ENCODE assay signal across 17 mouse cellular contexts in genomic region chr15:96652531-96652930, GRCm38 (mm10). TPM values are rescaled to one million over a fixed set of nuclear protein-coding genes. Genes with fewer than 3 reads are reported as not detected.
DNase-seq lines count a peak whose midpoint lies in the region; ATAC-seq lines count a peak whose summit lies in the region.
"Had no signal": no experiment of that assay in that cellular context is flagged by ENCODE, and none has a peak within 500 bp of the region (broad histone marks: within the 10 kb centered on the region; RNA-seq: fewer than 3 reads in every experiment).

No protein-coding gene starts in this region.

- DNase-seq in forebrain, embryonic 14.5 days (ENCODE audit: low spot score), result peak; percentile 81
- DNase-seq in forebrain, embryonic 10.5 days (ENCODE audit: extremely low spot score, low spot score), result no peak
- DNase-seq in midbrain, embryonic 14.5 days, result peak; percentile 55
- DNase-seq in Muller cell, postnatal 12 days (ENCODE audit: inconsistent ontology term), result peak; percentile 46
- no peak for DNase-seq in layer of hippocampus, adult 9-10 months (ENCODE audit: low spot score)
- DNase-seq: heart, postnatal 4 days; kidney, adult 18-20 months; kidney, postnatal 10 days; liver, embryonic 13.5 days had no signal

- no peak for ATAC-seq in forebrain, embryonic 14.5 days
- ATAC-seq in midbrain, embryonic 14.5 days (ENCODE audit: low FRiP score, low TSS enrichment), result no peak
- ATAC-seq in midbrain, embryonic 13.5 days, result no peak
- peak; percentile 52 for ATAC-seq in forebrain, embryonic 16.5 days
- ATAC-seq: midbrain, embryonic 16.5 days had no signal

- H3K9me3 ChIP-seq in forebrain, embryonic 14.5 days (replicated peaks; ENCODE audit: control insufficient read depth, low read length), result no peaks in the 10 kb centered on the region
- no peaks in the 10 kb centered on the region for H3K9me3 ChIP-seq in forebrain, embryonic 10.5 days
- no peaks in the 10 kb centered on the region for H3K9me3 ChIP-seq in midbrain, embryonic 14.5 days (ENCODE audit: control insufficient read depth, low read length)
- H3K9me3 ChIP-seq in midbrain, embryonic 13.5 days, result no peaks in the 10 kb centered on the region
- no peaks in the 10 kb centered on the region for H3K9me3 ChIP-seq in forebrain, embryonic 16.5 days (ENCODE audit: control insufficient read depth, low read length)
- H3K9me3 ChIP-seq: heart, embryonic 13.5 days; limb, embryonic 12.5 days; liver, embryonic 13.5 days; stomach, embryonic 15.5 days had no signal

- no peak overlapping the region for H3K4me2 ChIP-seq in forebrain, embryonic 14.5 days (ENCODE audit: low read length)
- no peak overlapping the region for H3K4me2 ChIP-seq in midbrain, embryonic 14.5 days (ENCODE audit: low read length)
- no peak overlapping the region for H3K4me2 ChIP-seq in midbrain, embryonic 13.5 days (replicated peaks)
- H3K4me2 ChIP-seq in forebrain, embryonic 16.5 days (ENCODE audit: low read length), result peak overlapping the region; percentile 30
- H3K4me2 ChIP-seq: heart, embryonic 13.5 days; limb, embryonic 12.5 days; liver, embryonic 13.5 days; stomach, embryonic 15.5 days had no signal

- H3K9ac ChIP-seq in forebrain, embryonic 14.5 days (ENCODE audit: low read length), result no peak overlapping the region
- H3K9ac ChIP-seq in midbrain, embryonic 14.5 days (replicated peaks; ENCODE audit: low read length), result no peak overlapping the region
- H3K9ac ChIP-seq in midbrain, embryonic 13.5 days (replicated peaks), result no peak overlapping the region
- H3K9ac ChIP-seq in forebrain, embryonic 16.5 days (replicated peaks; ENCODE audit: low read depth, low read length), result no peak overlapping the region
- H3K9ac ChIP-seq: heart, embryonic 13.5 days; limb, embryonic 12.5 days; liver, embryonic 13.5 days; stomach, embryonic 15.5 days had no signal

- WGBS in forebrain, embryonic 14.5 days, result 26% methylated on average over 10 of the region's 10 CpGs
- 93% methylated on average over 10 of the region's 10 CpGs for WGBS in forebrain, embryonic 10.5 days
- 79% methylated on average over 10 of the region's 10 CpGs for WGBS in midbrain, embryonic 14.5 days
- 81% methylated on average over 10 of the region's 10 CpGs for WGBS in midbrain, embryonic 13.5 days
- 17% methylated on average over 10 of the region's 10 CpGs for WGBS in forebrain, embryonic 16.5 days

- no peak overlapping the region for H3K27ac ChIP-seq in forebrain, embryonic 14.5 days (ENCODE audit: low read depth, low read length)
- H3K27ac ChIP-seq in forebrain, embryonic 10.5 days, result no peak overlapping the region
- no peak overlapping the region for H3K27ac ChIP-seq in midbrain, embryonic 14.5 days (replicated peaks; ENCODE audit: low read depth, low read length)
- H3K27ac ChIP-seq in midbrain, embryonic 13.5 days, result no peak overlapping the region
- no peak overlapping the region for H3K27ac ChIP-seq in forebrain, embryonic 16.5 days (ENCODE audit: low read length)
- H3K27ac ChIP-seq: heart, embryonic 13.5 days; layer of hippocampus, adult 2 months; left cerebral cortex, adult 2 months; limb, embryonic 12.5 days; liver, embryonic 13.5 days; stomach, embryonic 15.5 days had no signal

- no peaks in the 10 kb centered on the region for H3K36me3 ChIP-seq in forebrain, embryonic 14.5 days (ENCODE audit: control insufficient read depth, insufficient read depth, low read length)
- no peaks in the 10 kb centered on the region for H3K36me3 ChIP-seq in forebrain, embryonic 10.5 days (replicated peaks)
- no peaks in the 10 kb centered on the region for H3K36me3 ChIP-seq in midbrain, embryonic 14.5 days (ENCODE audit: control insufficient read depth, insufficient read depth, low read length)
- no peaks in the 10 kb centered on the region for H3K36me3 ChIP-seq in midbrain, embryonic 13.5 days
- no peaks in the 10 kb centered on the region for H3K36me3 ChIP-seq in forebrain, embryonic 16.5 days (ENCODE audit: control insufficient read depth, insufficient read depth)
- H3K36me3 ChIP-seq: heart, embryonic 13.5 days; limb, embryonic 12.5 days; liver, embryonic 13.5 days; stomach, embryonic 15.5 days had no signal

- no peaks in the 10 kb centered on the region for H3K27me3 ChIP-seq in forebrain, embryonic 14.5 days (replicated peaks; ENCODE audit: control insufficient read depth, insufficient read depth, low read length)
- H3K27me3 ChIP-seq in forebrain, embryonic 10.5 days (ENCODE audit: poor library complexity, severe bottlenecking), result no peaks in the 10 kb centered on the region
- no peaks in the 10 kb centered on the region for H3K27me3 ChIP-seq in midbrain, embryonic 14.5 days (ENCODE audit: control insufficient read depth, insufficient read depth, low read length)
- H3K27me3 ChIP-seq in midbrain, embryonic 13.5 days, result no peaks in the 10 kb centered on the region
- H3K27me3 ChIP-seq in forebrain, embryonic 16.5 days (replicated peaks; ENCODE audit: control insufficient read depth, insufficient read depth, low read length), result no peaks in the 10 kb centered on the region
- H3K27me3 ChIP-seq: heart, embryonic 13.5 days; limb, embryonic 12.5 days; liver, embryonic 13.5 days; stomach, embryonic 15.5 days had no signal

- H3K4me3 ChIP-seq in forebrain, embryonic 14.5 days (ENCODE audit: low read depth, low read length), result no peak overlapping the region
- H3K4me3 ChIP-seq in forebrain, embryonic 10.5 days, result no peak overlapping the region
- no peak overlapping the region for H3K4me3 ChIP-seq in midbrain, embryonic 14.5 days (replicated peaks; ENCODE audit: low read depth, low read length)
- H3K4me3 ChIP-seq in midbrain, embryonic 13.5 days (replicated peaks), result no peak overlapping the region
- no peak overlapping the region for H3K4me3 ChIP-seq in forebrain, embryonic 16.5 days (replicated peaks; ENCODE audit: low read length)
- H3K4me3 ChIP-seq: heart, embryonic 13.5 days; layer of hippocampus, adult 2 months; left cerebral cortex, adult 2 months; limb, embryonic 12.5 days; liver, embryonic 13.5 days; stomach, embryonic 15.5 days had no signal

- peaks cover 1% of the 10 kb centered on the region; the same call in 1 of the 2 replicates for H3K4me1 ChIP-seq in forebrain, embryonic 14.5 days (ENCODE audit: control insufficient read depth, insufficient read depth, low read length)
- H3K4me1 ChIP-seq in forebrain, embryonic 10.5 days, result peaks cover 4% of the 10 kb centered on the region
- H3K4me1 ChIP-seq in midbrain, embryonic 14.5 days (ENCODE audit: control insufficient read depth, insufficient read depth, low read length), result no peaks in the 10 kb centered on the region
- no peaks in the 10 kb centered on the region for H3K4me1 ChIP-seq in midbrain, embryonic 13.5 days (replicated peaks)
- peaks cover 11% of the 10 kb centered on the region for H3K4me1 ChIP-seq in forebrain, embryonic 16.5 days (replicated peaks; ENCODE audit: control insufficient read depth, insufficient read depth, low read length)

RNA-seq across cellular contexts. Expression of gene Slc38a1, which starts 9.8 kb away (rescaled TPM):
- 100 and 129 TPM in 2 replicates for polyA plus RNA-seq in forebrain, embryonic 14.5 days (2014; fragmentation: Nextera tagmentation; extraction: Ambion mirVana)
- 127 and 138 TPM in 2 replicates for polyA plus RNA-seq in forebrain, embryonic 10.5 days (2016; fragmentation: Nextera tagmentation; extraction: Ambion mirVana)
- polyA plus RNA-seq in midbrain, embryonic 14.5 days (2014; fragmentation: Nextera tagmentation; extraction: Ambion mirVana), result 147 and 150 TPM in 2 replicates
- 156 and 159 TPM in 2 replicates for polyA plus RNA-seq in midbrain, embryonic 13.5 days (2015; fragmentation: Nextera tagmentation; extraction: Ambion mirVana)
- polyA plus RNA-seq in forebrain, embryonic 16.5 days (2015; fragmentation: Nextera tagmentation; extraction: Ambion mirVana), result 154 and 158 TPM in 2 replicates

RNA-seq across cellular contexts. Expression of gene Slc38a2, which starts 47.0 kb away (rescaled TPM):
- 142 and 195 TPM in 2 replicates for polyA plus RNA-seq in forebrain, embryonic 14.5 days (2014; fragmentation: Nextera tagmentation; extraction: Ambion mirVana)
- polyA plus RNA-seq in forebrain, embryonic 10.5 days (2016; fragmentation: Nextera tagmentation; extraction: Ambion mirVana), result 151 and 159 TPM in 2 replicates
- polyA plus RNA-seq in midbrain, embryonic 14.5 days (2014; fragmentation: Nextera tagmentation; extraction: Ambion mirVana), result 131 and 159 TPM in 2 replicates
- 149 and 152 TPM in 2 replicates for polyA plus RNA-seq in midbrain, embryonic 13.5 days (2015; fragmentation: Nextera tagmentation; extraction: Ambion mirVana)
- 161 and 200 TPM in 2 replicates for polyA plus RNA-seq in forebrain, embryonic 16.5 days (2015; fragmentation: Nextera tagmentation; extraction: Ambion mirVana)

Comparison
In these comparisons a context has a peak if more than half of its experiments do, and no peak if none do; other contexts are left out.
1. DNase-seq: peak in forebrain, embryonic 14.5 days (single experiment), midbrain, embryonic 14.5 days (single experiment) and Muller cell, postnatal 12 days (single experiment); none in forebrain, embryonic 10.5 days (single experiment) and layer of hippocampus, adult 9-10 months (single experiment).